Mouse (Mus musculus): ENCODE measurements around the gene Ifit3b. TPM values are rescaled to one million over a fixed set of nuclear protein-coding genes. Genes with fewer than 3 reads are reported as not detected.
"Not testable (repeated sequence)": the region's sequence is repeated elsewhere in the genome, so short reads cannot be mapped to it uniquely, and the experiment has no call there.

Ifit3b gene
- polyA plus RNA-seq, 1 experiment from 2014 or later, result 1.8 TPM

GRCm38 (mm10) chr19:34640623-34641022 is 32.9 kb downstream of the Ifit3b start, which contains the start of the genes Ifit1bl2 and Ifit1:
Gene Ifit1bl2 (minus strand): TSS chr19:34640743.
Gene Ifit1 (plus strand): TSS chr19:34640871.
- peak; percentile 63; the same call in 1 of the 2 replicates for ATAC-seq (ENCODE audit: low FRiP score, low TSS enrichment)
- Histone ChIP-seq H3K4me2 (replicated peaks; ENCODE audit: low read depth, low read length) (0 out of 2 replicates have a peak within 1 kb of the TSS, but pooled peaks have one; percentile 12), H3K4me1 (ENCODE audit: insufficient read depth, low read length) (no peaks in the 10 kb centered on the region), H3K4me3 (ENCODE audit: low read length) (no peak within 1 kb of the TSS), H3K27ac (ENCODE audit: low read length) (no peak within 1 kb of the TSS), H3K9me3 (ENCODE audit: low read length) (no peaks in the 10 kb centered on the region), H3K27me3 (ENCODE audit: insufficient read depth, low read length) (no peaks in the 10 kb centered on the region; the same call in 1 of the 2 replicates), H3K36me3 (ENCODE audit: insufficient read depth, low read length) (no peaks in the 10 kb centered on the region), H3K9ac (replicated peaks; ENCODE audit: low read length) (no peak within 1 kb of the TSS)
- WGBS, result 39% methylated on average over 4 of the region's 4 CpGs

- WGBS, result 75% methylated on average over 5 of the region's 5 CpGs
- ATAC-seq (ENCODE audit: low FRiP score, low TSS enrichment), result no peak
Measured at GRCm38 (mm10) chr19:34642616-34643015, 34.8 kb downstream of the Ifit3b start.

GRCm38 (mm10) chr19:34647630-34648029 is 39.9 kb downstream of the Ifit3b start:
- not testable (repeated sequence) for ATAC-seq (ENCODE audit: low FRiP score, low TSS enrichment); H3K4me3 ChIP-seq (ENCODE audit: low read length); H3K9me3 ChIP-seq (ENCODE audit: low read length); H3K4me2 ChIP-seq (replicated peaks; ENCODE audit: low read depth, low read length); H3K27me3 ChIP-seq (ENCODE audit: insufficient read depth, low read length); H3K36me3 ChIP-seq (ENCODE audit: insufficient read depth, low read length); H3K9ac ChIP-seq (replicated peaks; ENCODE audit: low read length); H3K27ac ChIP-seq (ENCODE audit: low read length); H3K4me1 ChIP-seq (ENCODE audit: insufficient read depth, low read length)
- 86% methylated on average over 6 of the region's 8 CpGs for WGBS

More at GRCm38 (mm10) chr19:34642616-34643015, 34.8 kb downstream of the Ifit3b start:
- H3K4me1 ChIP-seq (ENCODE audit: insufficient read depth, low read length), result no peaks in the 10 kb centered on the region
- H3K27ac ChIP-seq (ENCODE audit: low read length), result no peak overlapping the region
- H3K9me3 ChIP-seq (ENCODE audit: low read length), result no peaks in the 10 kb centered on the region
- no peaks in the 10 kb centered on the region for H3K36me3 ChIP-seq (ENCODE audit: insufficient read depth, low read length)
- no peak overlapping the region for H3K4me2 ChIP-seq (replicated peaks; ENCODE audit: low read depth, low read length)
- no peak overlapping the region for H3K9ac ChIP-seq (replicated peaks; ENCODE audit: low read length)
- H3K27me3 ChIP-seq (ENCODE audit: insufficient read depth, low read length), result no peaks in the 10 kb centered on the region; the same call in 1 of the 2 replicates
- no peak overlapping the region for H3K4me3 ChIP-seq (ENCODE audit: low read length)

- H3K4me2 ChIP-seq (replicated peaks; ENCODE audit: low read depth, low read length), result no peak overlapping the region
- H3K9me3 ChIP-seq (ENCODE audit: low read length), result no peaks in the 10 kb centered on the region
- no peaks in the 10 kb centered on the region for H3K36me3 ChIP-seq (ENCODE audit: insufficient read depth, low read length)
- no peaks in the 10 kb centered on the region for H3K27me3 ChIP-seq (ENCODE audit: insufficient read depth, low read length)
- no peak overlapping the region for H3K27ac ChIP-seq (ENCODE audit: low read length)
- H3K4me1 ChIP-seq (ENCODE audit: insufficient read depth, low read length), result no peaks in the 10 kb centered on the region
- H3K9ac ChIP-seq (replicated peaks; ENCODE audit: low read length), result no peak overlapping the region
- no peak overlapping the region for H3K4me3 ChIP-seq (ENCODE audit: low read length)
- no peak for ATAC-seq (ENCODE audit: low FRiP score, low TSS enrichment)
- 87% methylated on average over 3 of the region's 3 CpGs for WGBS
Measured at GRCm38 (mm10) chr19:34650276-34650675, 42.5 kb downstream of the Ifit3b start.

- ATAC-seq (ENCODE audit: low FRiP score, low TSS enrichment), result no peak
- no peak overlapping the region for H3K27ac ChIP-seq (ENCODE audit: low read length)
- H3K4me3 ChIP-seq (ENCODE audit: low read length), result no peak overlapping the region
- no peaks in the 10 kb centered on the region for H3K36me3 ChIP-seq (ENCODE audit: insufficient read depth, low read length)
- no peaks in the 10 kb centered on the region for H3K27me3 ChIP-seq (ENCODE audit: insufficient read depth, low read length)
- H3K9me3 ChIP-seq (ENCODE audit: low read length), result no peaks in the 10 kb centered on the region
- H3K4me2 ChIP-seq (replicated peaks; ENCODE audit: low read depth, low read length), result no peak overlapping the region
- H3K4me1 ChIP-seq (ENCODE audit: insufficient read depth, low read length), result no peaks in the 10 kb centered on the region
- 73% methylated on average over 6 of the region's 6 CpGs for WGBS
- no peak overlapping the region for H3K9ac ChIP-seq (replicated peaks; ENCODE audit: low read length)
Measured at GRCm38 (mm10) chr19:34650997-34651396, 43.2 kb downstream of the Ifit3b start.

- Histone ChIP-seq H3K27ac (ENCODE audit: low read length) (no peak overlapping the region), H3K4me2 (replicated peaks; ENCODE audit: low read depth, low read length) (no peak overlapping the region), H3K9ac (replicated peaks; ENCODE audit: low read length) (no peak overlapping the region), H3K27me3 (ENCODE audit: insufficient read depth, low read length) (no peaks in the 10 kb centered on the region), H3K36me3 (ENCODE audit: insufficient read depth, low read length) (no peaks in the 10 kb centered on the region), H3K4me3 (ENCODE audit: low read length) (no peak overlapping the region), H3K4me1 (ENCODE audit: insufficient read depth, low read length) (no peaks in the 10 kb centered on the region), H3K9me3 (ENCODE audit: low read length) (no peaks in the 10 kb centered on the region)
- 82% methylated on average over 10 of the region's 10 CpGs for WGBS
- ATAC-seq (ENCODE audit: low FRiP score, low TSS enrichment), result no peak
Measured at GRCm38 (mm10) chr19:34655227-34655805, 47.5 kb downstream of the Ifit3b start.

GRCm38 (mm10) chr19:34656511-34657298 is 48.9 kb downstream of the Ifit3b start:
- H3K36me3 ChIP-seq (ENCODE audit: insufficient read depth, low read length), result no peaks in the 10 kb centered on the region
- no peaks in the 10 kb centered on the region for H3K9me3 ChIP-seq (ENCODE audit: low read length)
- no peak for ATAC-seq (ENCODE audit: low FRiP score, low TSS enrichment)
- no peak overlapping the region for H3K4me3 ChIP-seq (ENCODE audit: low read length)
- WGBS, result 28% methylated on average over 2 of the region's 2 CpGs
- no peak overlapping the region for H3K4me2 ChIP-seq (replicated peaks; ENCODE audit: low read depth, low read length)
- H3K9ac ChIP-seq (replicated peaks; ENCODE audit: low read length), result no peak overlapping the region
- H3K27me3 ChIP-seq (ENCODE audit: insufficient read depth, low read length), result no peaks in the 10 kb centered on the region
- no peak overlapping the region for H3K27ac ChIP-seq (ENCODE audit: low read length)
- H3K4me1 ChIP-seq (ENCODE audit: insufficient read depth, low read length), result no peaks in the 10 kb centered on the region

- 17% methylated on average over 13 of the region's 13 CpGs for WGBS
- Histone ChIP-seq H3K27ac (ENCODE audit: low read length) (no peak overlapping the region), H3K27me3 (ENCODE audit: insufficient read depth, low read length) (no peaks in the 10 kb centered on the region), H3K4me1 (ENCODE audit: insufficient read depth, low read length) (no peaks in the 10 kb centered on the region), H3K36me3 (ENCODE audit: insufficient read depth, low read length) (no peaks in the 10 kb centered on the region), H3K9me3 (ENCODE audit: low read length) (no peaks in the 10 kb centered on the region), H3K4me3 (ENCODE audit: low read length) (peak overlapping the region; percentile 36), H3K4me2 (replicated peaks; ENCODE audit: low read depth, low read length) (peak overlapping the region; percentile 51), H3K9ac (replicated peaks; ENCODE audit: low read length) (no peak overlapping the region)
- ATAC-seq (ENCODE audit: low FRiP score, low TSS enrichment), result peak; percentile 95
Measured at GRCm38 (mm10) chr19:34662067-34662507, 54.3 kb downstream of the Ifit3b start.

- peak overlapping the region; percentile 51 for H3K4me2 ChIP-seq (replicated peaks; ENCODE audit: low read depth, low read length)
- WGBS, result 42% methylated on average over 5 of the region's 5 CpGs
- H3K4me1 ChIP-seq (ENCODE audit: insufficient read depth, low read length), result no peaks in the 10 kb centered on the region
- ATAC-seq (ENCODE audit: low FRiP score, low TSS enrichment), result 0 out of 2 replicates have a peak, but pooled peaks have one; percentile 52
- no peaks in the 10 kb centered on the region for H3K9me3 ChIP-seq (ENCODE audit: low read length)
- H3K27ac ChIP-seq (ENCODE audit: low read length), result no peak overlapping the region
- H3K36me3 ChIP-seq (ENCODE audit: insufficient read depth, low read length), result no peaks in the 10 kb centered on the region
- H3K9ac ChIP-seq (replicated peaks; ENCODE audit: low read length), result no peak overlapping the region
- no peak overlapping the region for H3K4me3 ChIP-seq (ENCODE audit: low read length)
- no peaks in the 10 kb centered on the region for H3K27me3 ChIP-seq (ENCODE audit: insufficient read depth, low read length)
Measured at GRCm38 (mm10) chr19:34662740-34663139, 55.0 kb downstream of the Ifit3b start.
